Mouse (Mus musculus) liver, adult 2 months (tissue): ENCODE data around the gene Abi1. TPM values are rescaled to one million over a fixed set of nuclear protein-coding genes. Genes with fewer than 3 reads are reported as not detected.

Source experiments
- DNase-seq: peaks from one replicate; pipeline ENCODE4 v3.0.0-alpha.2; 2011; ENCODE audit warnings: low read depth, low spot score; ENCODE audit errors: extremely low read depth
- H3K27ac ChIP-seq: fragments of 200-500 bp; replicated peaks from 2 replicates; pipeline ENCODE4 v1.5.1; 2012; ENCODE audit warnings: low read depth, mild to moderate bottlenecking, control low read depth, inconsistent platforms, low read length; ENCODE audit not compliant: insufficient read depth
- H3K27me3 ChIP-seq: fragments of 200-500 bp; 2 replicates; pipeline ENCODE4 v1.6.1; 2012; ENCODE audit warnings: mild to moderate bottlenecking, moderate library complexity, low read length, inconsistent platforms; ENCODE audit not compliant: control insufficient read depth, insufficient read depth
- H3K36me3 ChIP-seq: fragments of 200-500 bp; 2 replicates; pipeline ENCODE4 v1.6.1; 2012; ENCODE audit warnings: low read length, inconsistent platforms; ENCODE audit not compliant: control insufficient read depth, insufficient read depth
- H3K4me1 ChIP-seq: fragments of 200-500 bp; 2 replicates; pipeline ENCODE4 v1.6.1; 2011; ENCODE audit warnings: low read length; ENCODE audit not compliant: control insufficient read depth, insufficient read depth
- H3K4me3 ChIP-seq: fragments of 200-500 bp; 2 replicates; pipeline ENCODE4 v1.5.1; 2011; ENCODE audit warnings: low read depth, mild to moderate bottlenecking, control low read depth, low read length, moderate library complexity; ENCODE audit not compliant: insufficient read depth
- H3K79me2 ChIP-seq: fragments of 200-500 bp; 2 replicates; pipeline ENCODE4 v1.6.1; 2012; ENCODE audit warnings: inconsistent platforms, mild to moderate bottlenecking, low read length, moderate library complexity; ENCODE audit not compliant: control insufficient read depth, insufficient read depth
- H3K9ac ChIP-seq: fragments of 200-500 bp; 2 replicates; pipeline ENCODE4 v1.6.1; 2012; ENCODE audit warnings: low read depth, mild to moderate bottlenecking, control low read depth, inconsistent platforms, low read length
- CTCF ChIP-seq: fragments of 200-500 bp; IDR thresholded peaks from 2 replicates; pipeline ENCODE4 v1.5.1; 2011; ENCODE audit warnings: low read depth, low read length, control low read depth
- POLR2A ChIP-seq: fragments of 200-500 bp; IDR thresholded peaks from 2 replicates; pipeline ENCODE4 v1.6.1; 2011; ENCODE audit warnings: low read length, control low read depth; ENCODE audit not compliant: insufficient read depth; ENCODE audit errors: extremely low read depth
- WGBS: fragments of 180-500 bp; shearing (Covaris S2); methylation state at CpG from one replicate; pipeline ENCODE4 v1.1.7; 2018; 5-methylcytosine and 5-hydroxymethylcytosine counted together
- polyA plus RNA-seq: library from polyadenylated mRNA; depleted of rRNA; stranded (reverse); fragments of >200 nt; gene quantifications from 2 replicates; pipeline ENCODE4 v1.2.3, GENCODE M21; 2012
- total RNA-seq: library from RNA; depleted of rRNA; stranded (reverse); fragments of >200 nt; gene quantifications from 2 replicates; pipeline ENCODE4 v1.2.3, GENCODE M21; 2014

The Abi1 gene
- total and polyA plus RNA-seq, 2 experiments = 35.6 to 53.9 TPM

DNA sequence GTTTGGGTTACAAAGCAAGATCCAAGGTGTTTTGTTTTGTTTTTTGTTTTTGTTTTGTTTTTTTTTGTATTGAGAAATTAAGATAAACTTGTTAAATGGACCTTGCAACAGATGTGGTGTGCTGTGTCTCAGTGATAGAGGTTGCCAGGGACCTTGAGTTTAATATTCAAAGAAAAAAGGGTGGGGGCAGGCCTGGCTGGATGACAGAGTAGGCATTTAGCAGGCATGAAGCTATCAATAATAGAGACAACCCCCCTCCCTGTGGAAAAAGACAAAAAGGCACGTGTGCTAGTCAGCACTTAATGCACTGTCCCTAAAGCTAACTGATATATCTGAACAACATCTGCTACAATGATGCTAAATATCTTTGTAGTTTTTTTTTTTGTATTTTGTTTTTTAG lies 31.4 kb upstream of the Abi1 start:
- Histone ChIP-seq H3K4me1 (peaks cover 12% of the 10 kb centered on the region), H3K36me3 (peaks cover 11% of the 10 kb centered on the region), H3K27ac (peak overlapping the region; percentile 57; the same call in 1 of the 2 replicates), H3K27me3 (no peaks in the 10 kb centered on the region), H3K79me2 (peaks cover 12% of the 10 kb centered on the region; the same call in 1 of the 2 replicates), H3K9ac (peak overlapping the region; percentile 41; the same call in 1 of the 2 replicates), H3K4me3 (peak overlapping the region; percentile 16; the same call in 1 of the 2 replicates)
- 29% methylated on average over 1 of the region's 1 CpGs for WGBS
- TF ChIP-seq CTCF (no peak), POLR2A (no peak)
- DNase-seq = peak; percentile 63

DNA sequence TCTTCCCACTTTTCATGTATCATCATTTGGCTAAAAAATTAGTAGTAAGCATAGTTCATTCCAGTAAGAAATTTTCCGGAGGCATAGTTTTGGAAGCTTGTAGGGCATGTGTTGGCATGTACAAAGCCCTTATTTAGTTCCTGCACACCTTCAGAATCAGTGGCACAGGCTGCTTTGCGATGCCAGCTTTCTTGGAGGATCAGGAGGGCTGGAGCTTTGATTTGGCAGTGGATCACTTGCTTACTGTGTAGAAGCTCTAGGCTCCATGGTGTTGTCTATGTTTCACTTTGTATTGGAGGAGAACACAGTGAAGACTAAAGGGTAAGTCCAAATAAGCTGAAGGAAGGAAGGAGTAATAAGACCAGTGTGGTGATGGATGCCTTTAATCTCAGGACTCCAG lies 30.4 kb upstream of the Abi1 start:
- DNase-seq = peak; percentile 75
- Histone ChIP-seq H3K27me3 (no peaks in the 10 kb centered on the region), H3K27ac (peak overlapping the region; percentile 66), H3K79me2 (peaks cover 12% of the 10 kb centered on the region; the same call in 1 of the 2 replicates), H3K4me1 (peaks cover 10% of the 10 kb centered on the region), H3K4me3 (peak overlapping the region; percentile 62), H3K9ac (peak overlapping the region; percentile 69), H3K36me3 (peaks cover 7% of the 10 kb centered on the region)
- WGBS = 29% methylated on average over 2 of the region's 2 CpGs
- TF ChIP-seq POLR2A (no peak), CTCF (no peak)

GRCm38 (mm10) chr2:23068894-23069744 lies 29.1 kb upstream of the Abi1 start:
- Histone ChIP-seq H3K4me3 (peak overlapping the region; percentile 85), H3K27me3 (no peaks in the 10 kb centered on the region), H3K79me2 (peaks cover 9% of the 10 kb centered on the region; the same call in 1 of the 2 replicates), H3K4me1 (peaks cover 5% of the 10 kb centered on the region), H3K27ac (peak overlapping the region; percentile 96), H3K36me3 (peaks cover 3% of the 10 kb centered on the region; the same call in 1 of the 2 replicates), H3K9ac (peak overlapping the region; percentile 95)
- WGBS = under 1% methylated on average over 50 of the region's 50 CpGs
- TF ChIP-seq CTCF (no peak), POLR2A (peak; percentile 96)
- DNase-seq = peak; percentile 95

GRCm38 (mm10) chr2:23068370-23068737 lies 28.3 kb upstream of the Abi1 start:
- under 1% methylated on average over 21 of the region's 21 CpGs for whole genome bisulfite sequencing
- Histone ChIP-seq H3K27me3 (no peaks in the 10 kb centered on the region), H3K36me3 (peaks cover 3% of the 10 kb centered on the region; the same call in 1 of the 2 replicates), H3K79me2 (peaks cover 5% of the 10 kb centered on the region; the same call in 1 of the 2 replicates), H3K27ac (peak overlapping the region; percentile 96), H3K9ac (peak overlapping the region; percentile 95), H3K4me3 (peak overlapping the region; percentile 85), H3K4me1 (peaks cover 2% of the 10 kb centered on the region; the same call in 1 of the 2 replicates)
- TF ChIP-seq POLR2A (peak; percentile 13; the same call in 1 of the 2 replicates), CTCF (no peak)
- no peak for DNase-seq

GRCm38 (mm10) chr2:23067552-23068369 lies 27.7 kb upstream of the Abi1 start, which contains the start of gene Acbd5:
Gene Acbd5, plus strand, starts transcription at chr2:23068167.
- WGBS = 1% methylated on average over 34 of the region's 34 CpGs
- peak within 1 kb of the TSS; percentile 96 for H3K27ac ChIP-seq
- H3K79me2 ChIP-seq = peaks cover 5% of the 10 kb centered on the region; the same call in 1 of the 2 replicates
- H3K4me1 ChIP-seq = peaks cover 2% of the 10 kb centered on the region; the same call in 1 of the 2 replicates
- no peaks in the 10 kb centered on the region for H3K27me3 ChIP-seq
- peak; percentile 68; the same call in 1 of the 2 replicates for TF ChIP-seq POLR2A
- no peak for TF ChIP-seq CTCF
- H3K36me3 ChIP-seq = peaks cover 3% of the 10 kb centered on the region; the same call in 1 of the 2 replicates
- H3K4me3 ChIP-seq = peak within 1 kb of the TSS; percentile 85
- peak; percentile 98 for DNase-seq
- peak within 1 kb of the TSS; percentile 95 for H3K9ac ChIP-seq
